Mouse (Mus musculus): ENCODE measurements around the gene Cacna1c. TPM values are rescaled to one million over a fixed set of nuclear protein-coding genes. Genes with fewer than 3 reads are reported as not detected.
A peak's percentile ranks its signal among the peaks of the same experiment; 100 is the strongest.

Gene Cacna1c
- polyA plus RNA-seq, 1 experiment from 2014 or later: 0.30 TPM

- Histone ChIP-seq H3K4me3 (ENCODE audit: low read depth, low read length) (no peak overlapping the region), H3K36me3 (ENCODE audit: control insufficient read depth, insufficient read depth) (no peaks in the 10 kb centered on the region), H3K9me3 (replicated peaks; ENCODE audit: control insufficient read depth, low read length) (no peaks in the 10 kb centered on the region), H3K9ac (ENCODE audit: low read depth, low read length) (no peak overlapping the region), H3K27ac (ENCODE audit: low read length) (no peak overlapping the region), H3K4me2 (ENCODE audit: low read depth, low read length) (no peak overlapping the region), H3K27me3 (ENCODE audit: control insufficient read depth, insufficient read depth, low read depth, low read length) (peaks cover 58% of the 10 kb centered on the region), H3K4me1 (ENCODE audit: control insufficient read depth, low read depth, low read length) (peaks cover 8% of the 10 kb centered on the region)
- ATAC-seq (ENCODE audit: low read depth): no peak
- 56% methylated on average over 5 of the region's 5 CpGs for WGBS (ENCODE audit: insufficient replicate concordance)
These were observed 85.8 kb downstream of the Cacna1c start for GRCm38 (mm10) chr6:119110369-119110768.

- H3K4me1 ChIP-seq (ENCODE audit: control insufficient read depth, low read depth, low read length): peaks cover 8% of the 10 kb centered on the region
- no peak overlapping the region for H3K27ac ChIP-seq (ENCODE audit: low read length)
- no peaks in the 10 kb centered on the region for H3K9me3 ChIP-seq (replicated peaks; ENCODE audit: control insufficient read depth, low read length)
- ATAC-seq (ENCODE audit: low read depth): peak; percentile 58
- H3K36me3 ChIP-seq (ENCODE audit: control insufficient read depth, insufficient read depth): no peaks in the 10 kb centered on the region
- peak overlapping the region; percentile 56 for H3K4me3 ChIP-seq (ENCODE audit: low read depth, low read length)
- under 1% methylated on average over 72 of the region's 93 CpGs for whole genome bisulfite sequencing (ENCODE audit: insufficient replicate concordance)
- peak overlapping the region; percentile 27; the same call in 1 of the 2 replicates for H3K9ac ChIP-seq (ENCODE audit: low read depth, low read length)
- H3K27me3 ChIP-seq (ENCODE audit: control insufficient read depth, insufficient read depth, low read depth, low read length): peaks cover 66% of the 10 kb centered on the region
- peak overlapping the region; percentile 81 for H3K4me2 ChIP-seq (ENCODE audit: low read depth, low read length)
These were observed 87.5 kb downstream of the Cacna1c start for GRCm38 (mm10) chr6:119108466-119109394.

DNA sequence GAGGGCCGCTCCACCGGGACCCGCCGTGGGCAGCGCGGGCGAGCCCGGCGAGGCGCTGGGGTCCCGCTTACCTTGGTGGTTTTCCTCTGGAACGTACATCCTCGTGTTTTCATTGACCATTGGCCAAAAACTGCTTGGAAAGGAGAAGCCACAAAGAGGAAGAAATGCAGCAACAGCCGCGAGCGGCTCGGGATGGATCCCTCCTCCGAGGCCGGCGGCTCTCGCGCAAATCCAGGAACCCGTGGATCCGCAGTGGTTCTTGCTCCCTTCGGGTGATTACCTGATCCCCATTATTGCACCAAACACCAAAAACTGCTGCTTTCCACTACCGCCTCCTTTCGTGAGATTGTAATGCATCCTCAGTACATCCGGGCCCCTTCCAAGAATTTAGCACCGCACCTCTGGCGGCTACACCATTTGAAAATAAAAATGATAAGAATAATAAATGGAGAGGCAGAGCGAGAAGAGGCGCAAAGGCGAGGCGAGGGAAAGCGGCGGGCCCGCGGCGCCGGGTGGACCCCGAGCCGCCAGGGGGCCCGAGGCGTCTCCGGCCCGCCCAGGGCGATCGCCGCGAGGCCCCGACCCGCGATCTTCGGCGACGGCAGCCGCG, 88.3 kb downstream of the Cacna1c start:
- H3K27me3 ChIP-seq (ENCODE audit: control insufficient read depth, insufficient read depth, low read depth, low read length): peaks cover 66% of the 10 kb centered on the region
- H3K4me1 ChIP-seq (ENCODE audit: control insufficient read depth, low read depth, low read length): peaks cover 8% of the 10 kb centered on the region
- H3K36me3 ChIP-seq (ENCODE audit: control insufficient read depth, insufficient read depth): no peaks in the 10 kb centered on the region
- peak overlapping the region; percentile 81 for H3K4me2 ChIP-seq (ENCODE audit: low read depth, low read length)
- peak overlapping the region; percentile 56 for H3K4me3 ChIP-seq (ENCODE audit: low read depth, low read length)
- H3K27ac ChIP-seq (ENCODE audit: low read length): no peak overlapping the region
- no peaks in the 10 kb centered on the region for H3K9me3 ChIP-seq (replicated peaks; ENCODE audit: control insufficient read depth, low read length)
- no peak overlapping the region for H3K9ac ChIP-seq (ENCODE audit: low read depth, low read length)
- no peak for ATAC-seq (ENCODE audit: low read depth)
- WGBS (ENCODE audit: insufficient replicate concordance): 0% methylated on average over 57 of the region's 58 CpGs

DNA sequence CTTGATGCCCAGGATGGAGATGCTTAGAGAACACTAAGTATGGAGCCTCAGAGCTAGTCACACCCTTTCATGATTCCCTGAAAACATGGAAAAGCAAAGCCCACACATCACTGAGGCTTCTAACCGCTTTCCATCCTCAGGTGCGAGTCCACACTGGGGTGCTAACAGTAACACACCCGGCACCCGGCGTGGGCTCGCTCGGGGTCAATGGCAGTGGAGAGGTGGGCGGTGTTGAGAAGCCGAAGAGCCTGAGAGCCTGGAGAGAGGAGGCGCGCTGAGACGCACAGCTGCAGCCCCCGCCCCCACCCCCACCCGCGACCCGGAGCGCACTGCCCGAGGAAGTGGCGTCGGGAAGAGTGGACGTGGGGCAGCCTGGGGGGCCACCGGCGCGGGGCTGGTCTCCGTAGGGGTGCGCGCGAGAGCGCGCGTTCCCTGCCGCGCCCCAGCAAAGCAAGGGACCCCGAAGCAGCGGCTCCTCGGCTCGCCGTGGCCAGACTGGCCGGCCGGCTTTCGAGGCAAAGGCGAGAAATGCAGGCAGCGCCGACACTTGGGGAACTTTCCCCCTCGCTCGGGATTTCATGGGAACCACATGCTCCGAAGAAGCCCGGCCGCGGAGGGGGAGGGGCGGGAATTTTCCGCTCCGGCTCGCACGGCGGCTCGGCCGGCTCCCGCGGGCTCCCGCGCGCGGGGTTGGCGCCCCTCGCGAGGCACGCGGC, 88.9 kb downstream of the Cacna1c start:
- Histone ChIP-seq H3K27me3 (ENCODE audit: control insufficient read depth, insufficient read depth, low read depth, low read length) (peaks cover 64% of the 10 kb centered on the region), H3K9ac (ENCODE audit: low read depth, low read length) (no peak overlapping the region), H3K9me3 (replicated peaks; ENCODE audit: control insufficient read depth, low read length) (no peaks in the 10 kb centered on the region), H3K27ac (ENCODE audit: low read length) (no peak overlapping the region), H3K4me1 (ENCODE audit: control insufficient read depth, low read depth, low read length) (peaks cover 8% of the 10 kb centered on the region), H3K4me2 (ENCODE audit: low read depth, low read length) (peak overlapping the region; percentile 81), H3K4me3 (ENCODE audit: low read depth, low read length) (peak overlapping the region; percentile 56), H3K36me3 (ENCODE audit: control insufficient read depth, insufficient read depth) (no peaks in the 10 kb centered on the region)
- 0 out of 2 replicates have a peak, but pooled peaks have one; percentile 3 for ATAC-seq (ENCODE audit: low read depth)
- 2% methylated on average over 67 of the region's 69 CpGs for WGBS (ENCODE audit: insufficient replicate concordance)

DNA sequence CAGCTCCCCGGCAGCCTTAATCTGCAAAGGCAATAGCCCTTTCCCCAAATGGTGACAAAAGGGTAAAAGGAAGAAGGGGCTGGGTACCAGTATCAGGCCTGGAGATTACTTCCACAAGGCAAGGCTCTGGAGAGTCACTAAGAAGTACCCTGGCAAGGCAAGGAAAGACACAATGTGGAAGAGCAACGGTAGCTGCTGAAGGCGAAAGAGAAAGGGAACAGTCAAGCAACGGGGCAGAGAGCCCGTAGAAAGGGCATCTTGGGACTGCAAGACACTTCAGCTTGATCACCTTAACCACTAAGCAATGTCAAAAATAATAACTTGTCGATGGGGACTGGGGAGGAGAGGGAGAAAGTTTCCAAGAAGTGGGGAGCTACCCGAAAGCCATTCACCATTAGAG, 89.5 kb downstream of the Cacna1c start:
- 8% methylated on average over 7 of the region's 7 CpGs for WGBS (ENCODE audit: insufficient replicate concordance)
- Histone ChIP-seq H3K27me3 (ENCODE audit: control insufficient read depth, insufficient read depth, low read depth, low read length) (peaks cover 59% of the 10 kb centered on the region), H3K36me3 (ENCODE audit: control insufficient read depth, insufficient read depth) (no peaks in the 10 kb centered on the region), H3K9ac (ENCODE audit: low read depth, low read length) (no peak overlapping the region), H3K4me3 (ENCODE audit: low read depth, low read length) (no peak overlapping the region), H3K4me1 (ENCODE audit: control insufficient read depth, low read depth, low read length) (peaks cover 8% of the 10 kb centered on the region), H3K4me2 (ENCODE audit: low read depth, low read length) (no peak overlapping the region), H3K27ac (ENCODE audit: low read length) (no peak overlapping the region), H3K9me3 (replicated peaks; ENCODE audit: control insufficient read depth, low read length) (no peaks in the 10 kb centered on the region)
- no peak for ATAC-seq (ENCODE audit: low read depth)

DNA sequence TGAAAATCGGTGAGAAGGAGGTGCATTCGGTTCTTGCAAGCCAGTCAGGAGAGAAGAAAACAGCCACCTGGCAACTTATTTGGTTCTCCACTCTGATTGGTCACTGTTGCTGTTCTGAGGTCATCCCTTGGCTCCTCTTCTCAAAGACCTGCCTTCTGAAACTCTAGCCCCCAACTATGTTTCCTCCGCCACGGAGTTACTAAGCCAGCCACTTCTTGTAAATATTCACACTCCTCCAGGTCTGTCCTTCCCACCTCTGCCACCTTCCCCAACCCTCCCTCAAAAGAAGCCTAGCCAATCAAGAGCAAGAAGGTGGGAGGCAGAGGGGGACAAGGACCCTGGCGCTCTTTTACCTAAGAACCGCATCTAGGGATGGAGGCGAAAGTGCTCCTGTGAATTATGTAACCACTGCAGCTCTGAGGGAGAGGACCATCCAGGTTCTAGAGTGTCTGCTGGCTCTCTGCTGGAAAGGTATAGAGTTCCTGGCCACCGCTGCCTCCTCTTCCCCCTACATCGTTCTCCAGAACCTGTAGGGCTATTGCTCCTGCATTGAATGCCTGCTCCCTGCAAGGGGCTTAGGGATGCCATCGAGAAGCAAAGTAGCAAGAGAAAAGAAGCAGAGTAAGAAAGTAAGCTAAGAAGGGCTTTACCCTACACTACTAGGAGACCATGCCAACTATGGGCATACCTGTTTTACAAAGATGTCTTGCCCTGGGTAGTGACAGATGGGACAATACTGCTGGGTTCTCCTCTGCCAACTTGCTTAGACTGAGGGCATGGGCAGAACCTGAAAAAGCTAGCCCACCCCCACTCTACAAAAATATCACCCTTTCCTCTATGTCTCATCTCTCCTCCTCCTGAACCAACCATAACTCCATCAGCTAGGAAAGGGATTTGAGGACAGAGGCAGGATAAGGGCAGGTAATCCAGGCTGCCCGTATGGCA, 90.3 kb downstream of the Cacna1c start:
- Histone ChIP-seq H3K9ac (ENCODE audit: low read depth, low read length) (no peak overlapping the region), H3K4me3 (ENCODE audit: low read depth, low read length) (no peak overlapping the region), H3K27ac (ENCODE audit: low read length) (no peak overlapping the region), H3K9me3 (replicated peaks; ENCODE audit: control insufficient read depth, low read length) (no peaks in the 10 kb centered on the region), H3K27me3 (ENCODE audit: control insufficient read depth, insufficient read depth, low read depth, low read length) (peaks cover 58% of the 10 kb centered on the region), H3K4me1 (ENCODE audit: control insufficient read depth, low read depth, low read length) (peaks cover 8% of the 10 kb centered on the region), H3K36me3 (ENCODE audit: control insufficient read depth, insufficient read depth) (no peaks in the 10 kb centered on the region), H3K4me2 (ENCODE audit: low read depth, low read length) (no peak overlapping the region)
- no peak for ATAC-seq (ENCODE audit: low read depth)
- WGBS (ENCODE audit: insufficient replicate concordance): 16% methylated on average over 11 of the region's 11 CpGs

DNA sequence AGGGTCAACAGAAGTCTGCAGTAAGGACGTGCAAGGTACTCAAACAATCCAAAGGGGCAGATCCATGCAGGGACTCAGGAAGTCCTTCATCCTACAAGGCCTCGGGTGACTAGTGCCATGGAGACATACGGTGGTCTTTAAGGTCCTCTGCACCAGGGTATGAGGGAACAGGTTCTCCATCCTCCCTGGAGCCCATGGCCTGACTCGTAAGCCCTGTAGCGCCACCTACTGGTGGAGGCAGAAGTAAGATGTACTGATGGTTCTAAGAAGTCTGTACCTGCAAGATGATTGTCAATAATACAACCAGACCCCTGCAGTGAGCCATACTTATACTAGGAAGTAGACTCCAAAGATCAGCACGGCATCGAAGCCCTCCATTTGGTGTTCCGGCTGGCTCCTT, 92.0 kb downstream of the Cacna1c start:
- WGBS (ENCODE audit: insufficient replicate concordance): 26% methylated on average over 8 of the region's 8 CpGs
- Histone ChIP-seq H3K4me1 (ENCODE audit: control insufficient read depth, low read depth, low read length) (peaks cover 8% of the 10 kb centered on the region), H3K9me3 (replicated peaks; ENCODE audit: control insufficient read depth, low read length) (no peaks in the 10 kb centered on the region), H3K9ac (ENCODE audit: low read depth, low read length) (no peak overlapping the region), H3K4me3 (ENCODE audit: low read depth, low read length) (no peak overlapping the region), H3K27ac (ENCODE audit: low read length) (no peak overlapping the region), H3K27me3 (ENCODE audit: control insufficient read depth, insufficient read depth, low read depth, low read length) (peaks cover 47% of the 10 kb centered on the region), H3K4me2 (ENCODE audit: low read depth, low read length) (no peak overlapping the region), H3K36me3 (ENCODE audit: control insufficient read depth, insufficient read depth) (no peaks in the 10 kb centered on the region)
- ATAC-seq (ENCODE audit: low read depth): no peak

- no peak for ATAC-seq (ENCODE audit: low read depth)
- Histone ChIP-seq H3K36me3 (ENCODE audit: control insufficient read depth, insufficient read depth) (no peaks in the 10 kb centered on the region), H3K27ac (ENCODE audit: low read length) (no peak overlapping the region), H3K27me3 (ENCODE audit: control insufficient read depth, insufficient read depth, low read depth, low read length) (peaks cover 33% of the 10 kb centered on the region), H3K4me1 (ENCODE audit: control insufficient read depth, low read depth, low read length) (peaks cover 7% of the 10 kb centered on the region), H3K4me2 (ENCODE audit: low read depth, low read length) (no peak overlapping the region), H3K9ac (ENCODE audit: low read depth, low read length) (no peak overlapping the region), H3K9me3 (replicated peaks; ENCODE audit: control insufficient read depth, low read length) (no peaks in the 10 kb centered on the region), H3K4me3 (ENCODE audit: low read depth, low read length) (no peak overlapping the region)
- WGBS (ENCODE audit: insufficient replicate concordance): 70% methylated on average over 9 of the region's 9 CpGs
These were observed 93.3 kb downstream of the Cacna1c start for GRCm38 (mm10) chr6:119102936-119103335.

Data from liver, embryonic 16.5 days (tissue).